10 mouse cellular contexts compared by ENCODE assay signal in the genomic region with DNA sequence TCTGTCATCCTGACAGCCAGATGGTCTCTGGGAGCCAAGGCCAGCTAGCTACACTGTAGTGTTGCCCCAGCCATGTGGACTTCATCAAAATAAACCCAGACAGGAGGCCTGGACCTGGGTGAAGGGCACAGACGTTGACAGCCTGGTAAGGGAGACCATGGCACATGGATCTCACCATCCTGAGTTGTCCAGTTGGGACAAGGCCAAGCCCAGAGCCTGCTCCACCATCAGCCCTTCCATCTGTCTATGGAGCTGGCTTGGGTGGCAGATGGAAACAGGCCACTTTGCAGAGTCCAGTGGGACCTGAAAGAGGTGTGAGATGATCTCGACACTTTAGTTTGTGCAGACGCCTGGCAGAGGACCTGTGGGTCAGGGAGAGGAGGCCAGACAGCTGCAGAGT. TPM values are rescaled to one million over a fixed set of nuclear protein-coding genes. Genes with fewer than 3 reads are reported as not detected.
A peak's percentile ranks its signal among the peaks of the same experiment; 100 is the strongest.
DNase-seq lines count a peak whose midpoint lies in the region; ATAC-seq and TF ChIP-seq lines count a peak whose summit lies in the region.
"Had no signal": no experiment of that assay in that cellular context is flagged by ENCODE, and none has a peak within 500 bp of the region (broad histone marks: within the 10 kb centered on the region; RNA-seq: fewer than 3 reads in every experiment).

No protein-coding gene starts in this region.

- no peak for TF ChIP-seq POLR2A in heart, adult 2 months (IDR thresholded peaks at IDR 0.05; ENCODE audit: insufficient read depth, low read depth, low read length)

- no peak overlapping the region for H3K4me3 ChIP-seq in heart, adult 2 months
- H3K4me3 ChIP-seq in liver, embryonic 12.5 days, result no peak overlapping the region
- no peak overlapping the region for H3K4me3 ChIP-seq in liver, embryonic 11.5 days (ENCODE audit: low read depth, low read length)

- H3K9ac ChIP-seq in heart, adult 2 months (ENCODE audit: low read depth, low read length), result no peak overlapping the region
- H3K9ac ChIP-seq in liver, embryonic 12.5 days, result no peak overlapping the region
- no peak overlapping the region for H3K9ac ChIP-seq in liver, embryonic 11.5 days (ENCODE audit: low read depth, low read length)

- no peak for TF ChIP-seq CTCF in heart, adult 2 months (IDR thresholded peaks at IDR 0.05)

- H3K4me2 ChIP-seq in liver, embryonic 12.5 days, result no peak overlapping the region
- no peak overlapping the region for H3K4me2 ChIP-seq in liver, embryonic 11.5 days

- DNase-seq in heart, adult 2 months, result peak; percentile 32 to 61
- DNase-seq in heart, postnatal 14 days, result no peak
- DNase-seq in liver, embryonic 11.5 days (ENCODE audit: low spot score), result no peak
- DNase-seq in cerebellum, adult 9-10 months, result peak; percentile 97
- peak; percentile 54 for DNase-seq in heart, postnatal 4 days
- DNase-seq in layer of hippocampus, postnatal 25 days (ENCODE audit: extremely low spot score in 1 of 2, low spot score in 1 of 2), result no peak
- DNase-seq: thymus, postnatal 14 days had no signal

- H3K27me3 ChIP-seq in heart, adult 2 months (ENCODE audit: control insufficient read depth, insufficient read depth, low read length), result no peaks in the 10 kb centered on the region
- no peaks in the 10 kb centered on the region for H3K27me3 ChIP-seq in liver, embryonic 12.5 days (replicated peaks)
- H3K27me3 ChIP-seq in liver, embryonic 11.5 days (replicated peaks; ENCODE audit: control insufficient read depth, insufficient read depth, low read length), result no peaks in the 10 kb centered on the region

- peak; percentile 45; the same call in 1 of the 2 replicates for TF ChIP-seq EP300 in heart, adult 2 months (IDR thresholded peaks at IDR 0.05; ENCODE audit: insufficient read depth, low read depth, low read length)

- H3K27ac ChIP-seq in heart, adult 2 months, result peak overlapping the region; percentile 45
- peak overlapping the region; percentile 15; the same call in 1 of the 2 replicates for H3K27ac ChIP-seq in liver, embryonic 12.5 days
- H3K27ac ChIP-seq in liver, embryonic 11.5 days (ENCODE audit: low read depth, low read length), result no peak overlapping the region

- H3K79me2 ChIP-seq in heart, adult 2 months (replicated peaks; ENCODE audit: control insufficient read depth, insufficient read depth, low read length), result 0 out of 2 replicates have a peak, but pooled peaks cover 1% of the 10 kb centered on the region

- peaks cover 22% of the 10 kb centered on the region for H3K4me1 ChIP-seq in heart, adult 2 months (ENCODE audit: control insufficient read depth, insufficient read depth, low read length)
- peaks cover 57% of the 10 kb centered on the region for H3K4me1 ChIP-seq in liver, embryonic 12.5 days
- H3K4me1 ChIP-seq in liver, embryonic 11.5 days (replicated peaks; ENCODE audit: control insufficient read depth, insufficient read depth, low read length), result peaks cover 26% of the 10 kb centered on the region

- peaks cover 5% of the 10 kb centered on the region; the same call in 1 of the 2 replicates for H3K36me3 ChIP-seq in heart, adult 2 months (ENCODE audit: control insufficient read depth, insufficient read depth, low read length)
- peaks cover 23% of the 10 kb centered on the region; the same call in 1 of the 2 replicates for H3K36me3 ChIP-seq in liver, embryonic 12.5 days
- no peaks in the 10 kb centered on the region for H3K36me3 ChIP-seq in liver, embryonic 11.5 days (ENCODE audit: control insufficient read depth, insufficient read depth, low read length)

- no peak for ATAC-seq in liver, embryonic 12.5 days
- ATAC-seq in liver, embryonic 11.5 days (replicated peaks; ENCODE audit: low FRiP score), result no peak
- no peak for ATAC-seq in granulocyte monocyte progenitor cell, adult 5-6 weeks (replicated peaks; ENCODE audit: poor library complexity, severe bottlenecking)
- ATAC-seq: intestine, postnatal 0 days had no signal

- intact Hi-C loops in heart, adult 2 months (cut with DNase I), result no loop called here
- intact Hi-C loops in heart, postnatal 14 days (cut with DNase I), result no loop called here

- WGBS in heart, adult 2 months, result 30% methylated on average over 3 of the region's 3 CpGs
- 40% methylated on average over 3 of the region's 3 CpGs for WGBS in liver, embryonic 12.5 days (ENCODE audit: insufficient replicate concordance)
- WGBS in liver, embryonic 11.5 days, result 34% methylated on average over 3 of the region's 3 CpGs

- H3K9me3 ChIP-seq in liver, embryonic 12.5 days (replicated peaks), result no peaks in the 10 kb centered on the region
- H3K9me3 ChIP-seq in liver, embryonic 11.5 days (ENCODE audit: control insufficient read depth, low read length), result no peaks in the 10 kb centered on the region

RNA-seq across cellular contexts. Expression of a gene that starts 41.0 kb away (rescaled TPM):
- total RNA-seq in heart, adult 2 months (2021), result 10 to 100 TPM; 19.7 to 22.7 TPM
- 46.2 and 46.7 TPM in 2 replicates for polyA plus RNA-seq in heart, adult 2 months (2012; rRNA removed)
- 10 to 100 TPM; 23.4 to 24.3 TPM for total RNA-seq in heart, postnatal 14 days (2021)
- polyA plus RNA-seq in liver, embryonic 12.5 days (2016; fragmentation: Nextera tagmentation; extraction: Ambion mirVana), result 37.6 and 40.0 TPM in 2 replicates
- 24.9 and 26.7 TPM in 2 replicates for polyA plus RNA-seq in liver, embryonic 11.5 days (2014; fragmentation: Nextera tagmentation; extraction: Ambion mirVana)
- 10 to 100 TPM; 14.8 to 19.6 TPM for total RNA-seq in heart, postnatal 4 days (2021)
- total RNA-seq in granulocyte monocyte progenitor cell, adult 5-6 weeks (2014; fragmentation: Nextera tagmentation), result 19.7 and 21.6 TPM in 2 replicates
- 22.3 and 35.6 TPM in 2 replicates for total RNA-seq in granulocyte monocyte progenitor cell, adult 5-6 weeks (2017)
- 10 to 100 TPM; 32.7 to 34.1 TPM for total RNA-seq in layer of hippocampus, postnatal 25 days (2021)

Comparison
In these comparisons a context has a peak if more than half of its experiments do, and no peak if none do; other contexts are left out.
1. DNase-seq: peak in heart, adult 2 months (2 of 2), cerebellum, adult 9-10 months (single experiment) and heart, postnatal 4 days (single experiment); none in heart, postnatal 14 days (0 of 2), liver, embryonic 11.5 days (single experiment) and layer of hippocampus, postnatal 25 days (0 of 2).